Mouse (Mus musculus): ENCODE measurements around the gene Dvl1.

- TF ChIP-seq CTCF (IDR thresholded peaks at IDR 0.05; ENCODE audit: extremely low read depth, insufficient read depth, insufficient read length, insufficient replicate concordance) = no peak
- no peak for TF ChIP-seq POLR2A (IDR thresholded peaks at IDR 0.05; ENCODE audit: low read depth, low read length)
These were observed 58.4 kb downstream of the Dvl1 start for GRCm38 (mm10) chr4:155905634-155906033.

Data from spleen, adult 2 months (tissue).